Mouse (Mus musculus): Measurements from ENCODE around the gene Srgap1.

GRCm38 (mm10) chr10:121975330-121975729 is 71.8 kb downstream of the Srgap1 start:
- TF ChIP-seq POLR2A (IDR thresholded peaks at IDR 0.05; ENCODE audit: insufficient read depth, low read depth, low read length) (no peak), CTCF (IDR thresholded peaks at IDR 0.05; ENCODE audit: insufficient read depth, low read depth, low read length) (no peak)

Measured in olfactory bulb, adult 2 months (tissue).